Mouse (Mus musculus) midbrain, embryonic 11.5 days (tissue): ENCODE results near the gene Cytl1. TPM values are rescaled to one million over a fixed set of nuclear protein-coding genes. Genes with fewer than 3 reads are reported as not detected.

ENCODE experiments used
- ATAC-seq: fragments of 200-750 bp; cut with Nextera tagmentation; 2 replicates; pipeline ENCODE4 v1.8.0; 2017; ENCODE audit warnings: moderate TSS enrichment, moderate library complexity; ENCODE audit not compliant: low FRiP score
- DNase-seq: peaks from one replicate; pipeline ENCODE4 v3.0.0; 2015; ENCODE audit warnings: low spot score; ENCODE audit errors: missing footprints
- H3K27ac ChIP-seq: fragments of 300-500 bp; sonication (generic); 2 replicates; pipeline ENCODE4 v1.5.1; 2014; ENCODE audit warnings: low read depth, low read length
- H3K27me3 ChIP-seq: fragments of 300-500 bp; sonication (generic); 2 replicates; pipeline ENCODE4 v1.6.1; 2014; ENCODE audit warnings: mild to moderate bottlenecking, low read length, moderate library complexity, mixed read lengths; ENCODE audit not compliant: control insufficient read depth, insufficient read depth
- H3K36me3 ChIP-seq: fragments of 300-500 bp; sonication (generic); 2 replicates; pipeline ENCODE4 v1.6.1; 2014; ENCODE audit warnings: mild to moderate bottlenecking, low read length, moderate library complexity, mixed read lengths; ENCODE audit not compliant: control insufficient read depth, insufficient read depth
- H3K4me1 ChIP-seq: fragments of 300-500 bp; sonication (generic); 2 replicates; pipeline ENCODE4 v1.6.1; 2014; ENCODE audit warnings: low read length; ENCODE audit not compliant: control insufficient read depth, insufficient read depth
- H3K4me2 ChIP-seq: fragments of 300-500 bp; sonication (generic); 2 replicates; pipeline ENCODE4 v1.6.1; 2014; ENCODE audit warnings: mild to moderate bottlenecking, moderate library complexity
- H3K4me3 ChIP-seq: fragments of 300-500 bp; sonication (generic); 2 replicates; pipeline ENCODE4 v1.5.1; 2014; ENCODE audit warnings: low read depth, low read length
- H3K9ac ChIP-seq: fragments of 300-500 bp; sonication (generic); 2 replicates; pipeline ENCODE4 v1.6.1; 2014; ENCODE audit warnings: low read length
- H3K9me3 ChIP-seq: fragments of 300-500 bp; sonication (generic); 2 replicates; pipeline ENCODE4 v1.6.1; 2016; ENCODE audit warnings: low read length; ENCODE audit not compliant: control insufficient read depth
- whole genome bisulfite sequencing: fragments of 180-500 bp; shearing (Covaris S2); extraction: QIAGEN DNeasy Blood & Tissue Kit; methylation state at CpG from one replicate; pipeline ENCODE4 v1.1.7; 2014; 5-methylcytosine and 5-hydroxymethylcytosine counted together
- polyA plus RNA-seq: library from polyadenylated mRNA; unstranded; fragments of >200 nt; fragmentation: Nextera tagmentation; extraction: Ambion mirVana; gene quantifications from 2 replicates; pipeline ENCODE4 v1.2.1, GENCODE M21; 2014

Cytl1 gene
- 0.17 TPM in 1 of 2 replicates, not detected in the other for polyA plus RNA-seq

GRCm38 (mm10) chr5:37735224-37735623, at the start of gene Cytl1:
Gene Cytl1, plus strand, starts transcription at chr5:37735519.
- no peak within 1 kb of the TSS for H3K4me3 ChIP-seq
- WGBS = 66% methylated on average over 5 of the region's 5 CpGs
- no peaks in the 10 kb centered on the region for H3K36me3 ChIP-seq
- H3K9ac ChIP-seq = no peak within 1 kb of the TSS
- no peak within 1 kb of the TSS for H3K4me2 ChIP-seq
- no peaks in the 10 kb centered on the region for H3K4me1 ChIP-seq
- H3K27me3 ChIP-seq = no peaks in the 10 kb centered on the region
- ATAC-seq (no peak), DNase-seq (no peak)
- H3K27ac ChIP-seq = no peak within 1 kb of the TSS
- H3K9me3 ChIP-seq = 0 out of 2 replicates have a peak, but pooled peaks cover 3% of the 10 kb centered on the region

GRCm38 (mm10) chr5:37692759-37693158, 42.6 kb upstream of the Cytl1 start:
- WGBS = 82% methylated on average over 3 of the region's 3 CpGs
- peaks cover 6% of the 10 kb centered on the region for H3K4me1 ChIP-seq
- H3K27me3 ChIP-seq = no peaks in the 10 kb centered on the region
- H3K9me3 ChIP-seq = no peaks in the 10 kb centered on the region
- H3K9ac ChIP-seq = no peak overlapping the region
- DNase-seq (no peak), ATAC-seq (no peak)
- H3K4me2 ChIP-seq = no peak overlapping the region
- H3K27ac ChIP-seq = no peak overlapping the region
- H3K36me3 ChIP-seq = no peaks in the 10 kb centered on the region
- H3K4me3 ChIP-seq = no peak overlapping the region

GRCm38 (mm10) chr5:37695773-37696172, 39.5 kb upstream of the Cytl1 start:
- H3K27ac ChIP-seq = no peak overlapping the region
- no peaks in the 10 kb centered on the region for H3K9me3 ChIP-seq
- H3K4me1 ChIP-seq = peaks cover 6% of the 10 kb centered on the region
- no peaks in the 10 kb centered on the region for H3K36me3 ChIP-seq
- 23% methylated on average over 4 of the region's 4 CpGs for WGBS
- ATAC-seq (no peak), DNase-seq (no peak)
- H3K9ac ChIP-seq = no peak overlapping the region
- no peak overlapping the region for H3K4me3 ChIP-seq
- H3K4me2 ChIP-seq = no peak overlapping the region
- no peaks in the 10 kb centered on the region for H3K27me3 ChIP-seq

GRCm38 (mm10) chr5:37697286-37697685, 38.0 kb upstream of the Cytl1 start:
- WGBS = 92% methylated on average over 7 of the region's 7 CpGs
- Histone ChIP-seq H3K27ac (no peak overlapping the region), H3K36me3 (no peaks in the 10 kb centered on the region), H3K4me3 (no peak overlapping the region), H3K4me2 (no peak overlapping the region), H3K9ac (no peak overlapping the region), H3K9me3 (no peaks in the 10 kb centered on the region), H3K27me3 (no peaks in the 10 kb centered on the region), H3K4me1 (peaks cover 6% of the 10 kb centered on the region)
- DNase-seq (no peak), ATAC-seq (no peak)

- ATAC-seq (no peak), DNase-seq (no peak)
- Histone ChIP-seq H3K27me3 (no peaks in the 10 kb centered on the region), H3K4me3 (no peak overlapping the region), H3K4me2 (no peak overlapping the region), H3K9ac (no peak overlapping the region), H3K36me3 (no peaks in the 10 kb centered on the region), H3K4me1 (peaks cover 6% of the 10 kb centered on the region), H3K9me3 (no peaks in the 10 kb centered on the region), H3K27ac (no peak overlapping the region)
- WGBS = 89% methylated on average over 12 of the region's 12 CpGs
Measured at GRCm38 (mm10) chr5:37699757-37700156, 35.6 kb upstream of the Cytl1 start.

- no peak overlapping the region for H3K4me2 ChIP-seq
- no peaks in the 10 kb centered on the region for H3K27me3 ChIP-seq
- H3K9ac ChIP-seq = no peak overlapping the region
- H3K27ac ChIP-seq = no peak overlapping the region
- no peak overlapping the region for H3K4me3 ChIP-seq
- no peaks in the 10 kb centered on the region for H3K36me3 ChIP-seq
- H3K9me3 ChIP-seq = peaks cover 3% of the 10 kb centered on the region; the same call in 1 of the 2 replicates
- ATAC-seq = peak; percentile 65; the same call in 1 of the 2 replicates
- DNase-seq = no peak
- WGBS = 69% methylated on average over 2 of the region's 2 CpGs
- no peaks in the 10 kb centered on the region for H3K4me1 ChIP-seq
Measured at GRCm38 (mm10) chr5:37704962-37705361, 30.4 kb upstream of the Cytl1 start.

GRCm38 (mm10) chr5:37708124-37708523, 27.2 kb upstream of the Cytl1 start:
- Histone ChIP-seq H3K4me1 (no peaks in the 10 kb centered on the region), H3K9me3 (peaks cover 3% of the 10 kb centered on the region; the same call in 1 of the 2 replicates), H3K27me3 (no peaks in the 10 kb centered on the region), H3K4me2 (no peak overlapping the region), H3K9ac (no peak overlapping the region), H3K4me3 (no peak overlapping the region), H3K36me3 (no peaks in the 10 kb centered on the region), H3K27ac (no peak overlapping the region)
- ATAC-seq (no peak), DNase-seq (no peak)
- WGBS = 66% methylated on average over 3 of the region's 3 CpGs

- no peaks in the 10 kb centered on the region for H3K27me3 ChIP-seq
- H3K4me3 ChIP-seq = no peak overlapping the region
- DNase-seq (no peak), ATAC-seq (no peak)
- WGBS = 86% methylated on average over 5 of the region's 5 CpGs
- peaks cover 3% of the 10 kb centered on the region; the same call in 1 of the 2 replicates for H3K9me3 ChIP-seq
- H3K36me3 ChIP-seq = no peaks in the 10 kb centered on the region
- H3K9ac ChIP-seq = no peak overlapping the region
- H3K4me2 ChIP-seq = no peak overlapping the region
- no peak overlapping the region for H3K27ac ChIP-seq
- no peaks in the 10 kb centered on the region for H3K4me1 ChIP-seq
Measured at GRCm38 (mm10) chr5:37709257-37709904, 25.9 kb upstream of the Cytl1 start.

- no peaks in the 10 kb centered on the region for H3K4me1 ChIP-seq
- peak within 1 kb of the TSS; percentile 81 for H3K4me2 ChIP-seq
- no peak within 1 kb of the TSS for H3K27ac ChIP-seq
- peak; percentile 88 for ATAC-seq
- peak within 1 kb of the TSS; percentile 63 for H3K9ac ChIP-seq
- no peaks in the 10 kb centered on the region for H3K9me3 ChIP-seq
- H3K27me3 ChIP-seq = no peaks in the 10 kb centered on the region; the same call in 1 of the 2 replicates
- peak within 1 kb of the TSS; percentile 48 for H3K4me3 ChIP-seq
- DNase-seq = peak; percentile 93
- H3K36me3 ChIP-seq = no peaks in the 10 kb centered on the region
- WGBS = 1% methylated on average over 40 of the region's 40 CpGs
Measured at GRCm38 (mm10) chr5:37716505-37717372, 18.6 kb upstream of the Cytl1 start, which contains the start of gene Stk32b. Gene Stk32b, minus strand, starts transcription at chr5:37717171.
